Mouse (Mus musculus) Patski (cell line): ENCODE results near the gene Cd82. TPM values are rescaled to one million over a fixed set of nuclear protein-coding genes. Genes with fewer than 3 reads are reported as not detected.

Experiments used
- ATAC-seq: fragments of 100-300 bp; one replicate; pipeline ENCODE4 v1.8.0; 2021
- CTCF ChIA-PET: fragments of 350-600 bp; sonication (Branson Sonifier 250); formaldehyde crosslinking; loops from one replicate; lab custom pipeline; 2022; ENCODE audit warnings: inconsistent platforms; lab: Charles Lee
- POLR2A ChIA-PET: fragments of 350-600 bp; sonication (Branson Sonifier 250); formaldehyde crosslinking; loops from one replicate; lab custom pipeline; 2022; ENCODE audit warnings: antibody characterized with exemption, inconsistent platforms; lab: Charles Lee
- DNase-seq: peaks from one replicate; pipeline ENCODE4 v3.0.0-alpha.2; 2011; ENCODE audit warnings: low read depth, low spot score
- H3K27me3 ChIP-seq: fragments of 371-371 bp; one replicate; pipeline ENCODE4 v1.5.1; 2021
- CTCF ChIP-seq: fragments of 100-300 bp; IDR thresholded peaks from one replicate; pipeline ENCODE4 v1.5.1; 2021
- in situ Hi-C: fragments of 300-500 bp; cut with MboI; formaldehyde crosslinking; loops from 3 replicates; pipeline ENCODE4 v1.11.1; 2018; ENCODE audit warnings: low pct_unique_long_range_greater_than_20kb, mixed read lengths
- polyA plus RNA-seq: library from polyadenylated mRNA; unstranded; gene quantifications from one replicate; pipeline ENCODE4 v1.2.3, GENCODE M21; 2021

The Cd82 gene
- polyA plus RNA-seq, 1 experiment from 2014 or later: 63.2 TPM

DNA sequence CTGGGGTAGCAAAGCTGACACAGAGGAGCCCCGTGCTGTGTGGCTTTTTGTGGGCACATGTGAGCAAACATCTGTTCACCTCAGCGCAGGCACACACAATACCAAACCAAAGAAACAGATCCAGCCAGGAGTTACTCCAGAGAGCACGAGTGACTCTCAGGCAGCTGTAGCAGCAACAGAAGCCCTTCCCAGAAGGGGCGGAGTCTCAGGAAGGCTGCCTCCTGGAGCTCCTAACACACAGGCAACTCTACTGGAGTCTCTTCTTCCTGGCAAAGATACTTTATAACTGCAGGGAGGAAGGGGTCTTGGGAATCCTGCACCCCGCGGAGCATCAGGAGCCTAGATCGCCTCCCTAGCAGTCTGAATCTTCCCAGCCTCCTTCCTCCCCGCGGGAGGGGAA lies 7.2 kb upstream of the Cd82 start:
- CTCF ChIA-PET: interaction anchor here (0.8 to 6.0 kb wide), 18 partner anchors 8 to 401 kb away, joined by 3 to 236 read pairs (median 7); no protein-coding TSS in a partner anchor
- in situ Hi-C loops: no loop called here
- DNase-seq: no peak

DNA sequence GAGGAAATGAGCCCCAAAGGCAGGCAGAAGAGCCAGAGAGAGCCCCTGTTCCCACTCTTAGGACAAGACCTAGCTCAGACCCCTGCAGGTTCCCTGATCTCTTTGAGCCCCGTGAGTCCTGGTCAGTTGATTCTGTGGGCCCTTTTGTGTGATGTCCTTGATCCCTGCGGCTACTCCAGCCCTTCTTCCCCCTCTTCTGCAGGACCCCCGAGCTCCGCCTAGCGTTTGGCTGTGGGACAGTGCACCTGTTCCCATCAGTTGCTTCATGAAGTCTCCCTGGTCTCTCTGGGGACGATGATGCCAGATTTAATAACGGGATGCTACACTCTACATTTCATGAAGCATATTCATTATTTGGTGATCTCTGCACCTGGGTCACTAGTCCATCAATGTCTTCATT lies 6.2 kb upstream of the Cd82 start:
- TF ChIP-seq CTCF: no peak
- ATAC-seq (no peak), DNase-seq (no peak)
- in situ Hi-C loops: loop anchor here (5.0 kb wide), 3 partner anchors 47 to 257 kb away; partner anchors contain the start of gene Tspan18
- ChIA-PET CTCF (interaction anchor here (1.0 to 6.0 kb wide), 16 partner anchors 11 to 400 kb away, joined by 3 to 236 read pairs (median 5); no protein-coding TSS in a partner anchor), POLR2A (interaction anchor here (1.3 kb wide), 1 partner anchor 47 kb away, joined by 4 read pairs; no protein-coding TSS in a partner anchor)
- H3K27me3 ChIP-seq: no peaks in the 10 kb centered on the region

More for the DNA sequence above, 7.2 kb upstream of the Cd82 start:
- POLR2A ChIA-PET: interaction anchor here (1.1 to 1.4 kb wide), 4 partner anchors 48 to 242 kb away, joined by 3 to 4 read pairs (median 4); no protein-coding TSS in a partner anchor
- H3K27me3 ChIP-seq: no peaks in the 10 kb centered on the region
- no peak for TF ChIP-seq CTCF
- peak; percentile 56 for ATAC-seq

DNA sequence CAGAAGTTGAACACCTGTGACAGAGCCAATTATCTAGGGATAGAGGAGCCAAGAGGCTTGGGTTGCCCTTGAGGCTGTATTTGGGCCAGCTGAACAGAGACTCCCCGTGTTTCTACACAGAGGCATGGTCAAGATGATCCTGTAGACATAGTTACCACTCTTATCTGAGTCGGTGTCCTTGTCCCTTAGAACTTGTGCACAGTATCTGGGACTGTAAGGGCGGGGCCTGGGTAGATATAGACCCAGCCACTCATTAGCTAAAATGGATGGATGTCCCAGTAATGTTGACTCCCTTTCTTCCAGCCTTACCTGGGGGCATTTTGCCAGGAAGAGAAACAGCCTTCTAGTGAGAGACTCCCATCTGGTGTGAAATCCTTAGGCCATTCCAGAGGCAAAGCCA lies 3.4 kb upstream of the Cd82 start:
- ATAC-seq: no peak
- H3K27me3 ChIP-seq: no peaks in the 10 kb centered on the region
- ChIA-PET POLR2A (no interaction called here), CTCF (interaction anchor here (10.1 kb wide), 1 partner anchor 45 kb away, joined by 52 read pairs; no protein-coding TSS in a partner anchor)
- no peak for TF ChIP-seq CTCF
- no peak for DNase-seq
- in situ Hi-C loops: loop anchor here (5.0 kb wide), 3 partner anchors 44 to 254 kb away; partner anchors contain the start of gene Tspan18

DNA sequence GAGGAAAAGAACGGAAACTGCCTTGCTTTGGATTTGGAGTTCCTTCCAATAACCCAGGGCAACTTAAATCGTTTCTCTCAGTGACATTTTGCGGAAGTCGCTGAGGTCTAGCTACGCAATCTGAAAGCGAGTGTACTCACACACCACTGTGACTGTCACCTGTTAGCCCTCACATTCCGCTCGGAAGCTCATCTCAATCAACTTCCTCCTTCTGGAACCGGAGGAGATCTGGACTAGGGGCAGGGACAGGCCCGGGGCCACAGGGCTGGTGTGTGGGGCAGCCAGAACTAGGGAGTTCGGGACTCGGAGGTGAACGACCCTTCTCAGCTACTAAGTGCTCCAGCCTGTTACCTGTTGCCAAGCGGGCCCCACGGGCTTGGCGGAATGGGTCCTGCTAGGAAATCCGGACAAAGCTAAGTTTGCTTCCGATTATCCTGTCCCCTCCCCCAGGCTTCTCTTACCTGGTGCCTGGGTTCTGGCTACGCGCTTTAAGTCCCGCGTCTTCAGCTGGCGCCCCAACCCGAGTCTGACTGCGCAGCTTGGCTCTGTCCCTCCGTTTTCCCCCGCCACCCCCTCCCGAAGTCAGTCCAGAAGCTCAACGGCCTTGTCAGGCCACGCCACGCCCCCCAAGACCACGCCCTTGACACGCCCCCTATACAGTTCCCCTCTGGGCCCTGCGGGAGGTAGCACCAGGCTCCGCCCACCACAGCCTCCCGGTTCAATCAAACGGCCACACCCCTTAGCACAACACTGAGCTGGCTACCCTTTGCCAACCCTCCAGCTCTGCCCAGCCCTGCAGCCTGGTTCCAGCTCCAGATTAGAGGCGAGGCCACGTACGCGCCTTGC lies 848 bp downstream of the Cd82 start:
- POLR2A ChIA-PET: no interaction called here

DNA sequence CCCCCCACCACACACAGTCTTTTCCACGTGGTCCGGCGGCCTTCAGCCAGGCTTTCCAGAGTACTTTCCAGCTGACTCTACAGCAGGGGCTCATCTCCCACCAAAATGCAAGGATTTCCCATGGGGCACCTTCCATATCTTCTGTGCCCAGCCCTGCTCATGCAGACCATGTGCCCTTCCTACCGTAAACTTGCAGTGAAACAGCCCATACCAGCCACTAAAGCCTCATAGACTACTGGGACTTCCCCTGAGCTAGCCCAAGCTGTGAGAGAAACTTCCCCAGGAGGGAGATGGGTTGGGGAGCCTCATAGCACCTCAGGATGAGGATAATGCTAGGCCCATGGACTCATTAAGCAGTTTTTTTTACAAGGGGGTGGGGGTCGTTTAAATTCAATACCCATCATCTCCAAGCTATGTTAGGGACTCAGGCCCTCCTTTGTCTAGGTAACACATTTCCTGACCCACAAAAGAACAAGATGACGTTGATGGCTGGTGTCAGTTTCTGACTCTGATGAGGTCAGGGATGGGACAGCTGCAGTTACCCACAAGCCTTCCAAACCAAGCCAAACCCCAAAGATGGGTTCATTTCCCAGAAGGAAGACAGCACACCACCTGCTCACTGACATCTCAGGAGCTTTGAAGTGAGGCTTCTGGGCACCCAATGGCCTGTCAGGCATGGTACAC lies 2.0 kb downstream of the Cd82 start:
- in situ Hi-C loops: no loop called here
- DNase-seq: no peak
- TF ChIP-seq CTCF: no peak
- CTCF ChIA-PET: interaction anchor here (1.3 to 10.1 kb wide), 5 partner anchors 10 to 262 kb away, joined by 4 to 52 read pairs (median 10); no protein-coding TSS in a partner anchor
- POLR2A ChIA-PET: no interaction called here
- ATAC-seq: no peak
- H3K27me3 ChIP-seq: no peaks in the 10 kb centered on the region

More for the DNA sequence above, 848 bp downstream of the Cd82 start:
- TF ChIP-seq CTCF: no peak
- ATAC-seq: peak; percentile 38
- no peak for DNase-seq
- CTCF ChIA-PET: interaction anchor here (0.7 to 10.1 kb wide), 9 partner anchors 9 to 360 kb away, joined by 3 to 52 read pairs (median 5); partner anchors contain the start of gene Ext2
- H3K27me3 ChIP-seq: no peaks in the 10 kb centered on the region
- in situ Hi-C loops: no loop called here

DNA sequence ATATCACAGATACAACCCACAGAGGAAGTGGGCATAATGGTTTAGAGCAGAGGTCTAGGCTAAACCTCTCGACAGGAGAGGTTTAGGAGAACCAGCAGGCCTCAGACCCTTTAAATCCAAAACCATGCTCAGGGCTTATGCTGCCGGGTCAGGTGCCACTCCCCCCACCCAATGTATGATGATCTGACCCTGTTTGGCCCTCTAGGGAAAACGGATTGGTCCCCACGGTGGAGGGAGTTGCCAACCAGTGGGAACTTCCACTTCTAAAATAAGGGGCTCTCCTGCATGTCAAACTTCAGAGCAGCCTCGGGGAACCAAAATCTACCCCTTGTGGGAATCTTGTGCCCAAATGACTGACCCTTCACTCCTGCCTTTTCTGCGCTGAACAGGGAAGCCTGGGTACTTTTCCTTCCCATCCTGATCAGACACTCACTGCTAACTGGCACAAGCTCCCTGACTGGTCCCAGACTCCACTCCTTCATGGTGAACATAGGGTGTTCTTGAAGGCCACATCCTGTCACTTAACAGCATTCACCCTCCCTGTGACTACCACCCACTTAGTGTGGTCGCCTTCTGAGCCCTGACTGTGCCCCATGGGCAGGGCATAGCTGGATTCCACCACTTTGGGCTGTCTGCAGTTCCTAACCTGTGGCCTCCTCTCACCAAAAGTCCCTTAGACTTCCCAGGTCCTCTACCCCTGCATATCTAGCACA lies 3.6 kb downstream of the Cd82 start:
- CTCF ChIA-PET: interaction anchor here (3.4 to 10.1 kb wide), 2 partner anchors 10 to 38 kb away, joined by 24 to 52 read pairs; no protein-coding TSS in a partner anchor
- no peak for TF ChIP-seq CTCF
- in situ Hi-C loops: no loop called here

DNA sequence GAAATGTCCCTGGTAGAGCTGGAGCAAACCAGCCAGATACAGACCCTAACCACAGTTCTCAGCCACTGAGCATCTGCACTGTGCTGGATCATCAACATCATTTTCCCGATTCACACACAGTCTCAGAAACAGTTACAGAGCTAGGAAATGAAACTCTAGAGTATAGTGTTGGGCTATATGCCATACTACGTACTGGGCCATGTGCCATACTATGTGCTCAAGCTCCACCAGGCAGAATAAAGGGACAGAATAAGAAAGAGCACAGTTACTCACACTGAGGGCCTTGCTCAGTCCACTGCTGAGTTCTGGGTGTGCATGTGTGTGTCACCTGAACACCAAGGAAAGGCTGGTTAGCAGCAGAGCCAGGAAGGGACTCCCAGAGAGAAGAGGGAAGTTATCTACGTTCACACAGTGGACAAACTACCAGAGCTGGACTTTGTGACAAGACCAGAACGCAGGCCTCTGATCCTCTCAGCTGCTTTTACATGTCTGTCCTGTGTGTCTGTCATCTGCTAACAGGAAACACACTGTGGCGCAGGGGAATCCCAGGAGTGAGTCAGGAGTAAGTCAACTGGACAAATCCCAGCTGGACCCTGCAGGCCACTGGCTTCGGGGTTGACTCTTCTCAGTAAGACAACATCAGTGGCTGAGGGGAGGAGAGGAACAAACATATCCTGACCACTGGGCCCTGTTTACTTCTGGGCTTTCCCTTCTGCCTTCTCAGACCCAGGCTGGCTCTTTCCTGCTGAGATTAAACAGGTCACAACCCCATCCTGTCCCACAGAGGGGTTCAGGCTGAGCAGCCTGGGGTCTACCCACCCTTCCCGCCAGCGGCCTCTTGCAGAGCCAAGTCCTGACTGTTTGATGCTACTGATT lies 4.4 kb downstream of the Cd82 start:
- DNase-seq (no peak), ATAC-seq (peak; percentile 76)
- ChIA-PET POLR2A (no interaction called here), CTCF (interaction anchor here (3.4 to 10.1 kb wide), 2 partner anchors 11 to 37 kb away, joined by 24 to 52 read pairs; no protein-coding TSS in a partner anchor)
- TF ChIP-seq CTCF: no peak
- no peaks in the 10 kb centered on the region for H3K27me3 ChIP-seq
- in situ Hi-C loops: no loop called here

More for the DNA sequence above, 3.6 kb downstream of the Cd82 start:
- H3K27me3 ChIP-seq: no peaks in the 10 kb centered on the region
- POLR2A ChIA-PET: no interaction called here
- no peak for DNase-seq
- no peak for ATAC-seq

DNA sequence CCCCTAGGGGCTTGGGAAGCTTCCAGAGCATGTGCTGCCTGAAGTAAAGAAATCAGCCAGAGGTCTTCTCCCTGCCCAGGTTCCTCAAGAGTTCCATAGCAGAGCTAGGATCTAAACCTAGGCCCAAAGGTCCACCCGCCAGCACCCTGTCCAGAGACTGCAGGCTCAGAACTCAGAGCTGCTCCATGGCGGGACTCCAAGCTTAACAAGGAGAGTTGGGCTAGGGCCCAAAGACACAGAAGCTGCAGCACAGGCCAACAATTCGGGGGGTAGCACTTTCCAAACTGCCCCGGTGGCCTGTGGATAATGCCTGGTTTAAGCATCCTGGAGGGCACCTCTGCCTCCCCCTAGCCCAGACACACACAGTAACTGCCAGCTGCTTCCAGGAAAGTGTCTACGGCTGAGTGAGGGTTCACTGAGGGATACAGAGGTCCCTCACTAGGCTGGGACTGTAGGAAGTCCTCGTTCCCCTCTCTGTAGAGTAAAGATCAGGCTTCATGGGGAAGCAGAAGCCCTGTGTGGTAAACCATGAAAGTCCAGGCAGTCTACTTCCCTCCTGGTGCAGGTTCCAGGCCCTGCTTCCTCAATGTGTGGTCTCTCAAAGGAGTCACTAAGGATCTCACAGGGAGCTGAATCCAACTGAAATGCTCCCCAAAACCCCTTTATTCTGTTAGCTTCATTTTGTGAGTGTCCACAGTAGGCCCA lies 5.4 kb downstream of the Cd82 start:
- ATAC-seq (no peak), DNase-seq (no peak)
- in situ Hi-C loops: no loop called here
- TF ChIP-seq CTCF: no peak
- no peaks in the 10 kb centered on the region for H3K27me3 ChIP-seq
- ChIA-PET CTCF (interaction anchor here (1.6 to 10.1 kb wide), 3 partner anchors 12 to 240 kb away, joined by 6 to 52 read pairs (median 24); no protein-coding TSS in a partner anchor), POLR2A (interaction anchor here (1.2 kb wide), 1 partner anchor 28 kb away, joined by 3 read pairs; no protein-coding TSS in a partner anchor)
